Mouse (Mus musculus) midbrain, embryonic 12.5 days (tissue): ENCODE results near the gene Ate1. TPM values are rescaled to one million over a fixed set of nuclear protein-coding genes. Genes with fewer than 3 reads are reported as not detected.
A peak's percentile ranks its signal among the peaks of the same experiment; 100 is the strongest.
"Not testable (repeated sequence)": the region's sequence is repeated elsewhere in the genome, so short reads cannot be mapped to it uniquely, and the experiment has no call there.

Experiments
- ATAC-seq: fragments of 200-750 bp; cut with Nextera tagmentation; 2 replicates; pipeline ENCODE4 v1.8.0; 2017; ENCODE audit warnings: low read depth, moderate TSS enrichment, moderate library complexity; ENCODE audit not compliant: low FRiP score
- H3K27ac ChIP-seq: fragments of 300-500 bp; sonication (generic); replicated peaks from 2 replicates; pipeline ENCODE4 v1.5.1; 2016; ENCODE audit warnings: mild to moderate bottlenecking
- H3K27me3 ChIP-seq: fragments of 300-500 bp; sonication (generic); 2 replicates; pipeline ENCODE4 v1.6.1; 2016; ENCODE audit warnings: mild to moderate bottlenecking
- H3K36me3 ChIP-seq: fragments of 300-500 bp; sonication (generic); 2 replicates; pipeline ENCODE4 v1.6.1; 2016
- H3K4me1 ChIP-seq: fragments of 300-500 bp; sonication (generic); 2 replicates; pipeline ENCODE4 v1.6.1; 2016
- H3K4me2 ChIP-seq: fragments of 300-500 bp; sonication (generic); replicated peaks from 2 replicates; pipeline ENCODE4 v1.6.1; 2016; ENCODE audit warnings: mild to moderate bottlenecking, moderate library complexity
- H3K4me3 ChIP-seq: fragments of 300-500 bp; sonication (generic); 2 replicates; pipeline ENCODE4 v1.5.1; 2016; ENCODE audit warnings: mild to moderate bottlenecking
- H3K9ac ChIP-seq: fragments of 300-500 bp; sonication (generic); replicated peaks from 2 replicates; pipeline ENCODE4 v1.6.1; 2016; ENCODE audit warnings: mild to moderate bottlenecking, moderate library complexity
- H3K9me3 ChIP-seq: fragments of 300-500 bp; sonication (generic); 2 replicates; pipeline ENCODE4 v1.6.1; 2016; ENCODE audit warnings: mild to moderate bottlenecking
- WGBS: fragments of 180-500 bp; shearing (Covaris S2); methylation state at CpG from one replicate; pipeline ENCODE4 v1.1.7; 2016; 5-methylcytosine and 5-hydroxymethylcytosine counted together
- polyA plus RNA-seq: library from polyadenylated mRNA; unstranded; fragments of >200 nt; fragmentation: Nextera tagmentation; extraction: Ambion mirVana; gene quantifications from 2 replicates; pipeline ENCODE4 v1.2.1, GENCODE M21; 2016

Ate1 gene
- polyA plus RNA-seq, 1 experiment from 2014 or later = 68.2 TPM

DNA sequence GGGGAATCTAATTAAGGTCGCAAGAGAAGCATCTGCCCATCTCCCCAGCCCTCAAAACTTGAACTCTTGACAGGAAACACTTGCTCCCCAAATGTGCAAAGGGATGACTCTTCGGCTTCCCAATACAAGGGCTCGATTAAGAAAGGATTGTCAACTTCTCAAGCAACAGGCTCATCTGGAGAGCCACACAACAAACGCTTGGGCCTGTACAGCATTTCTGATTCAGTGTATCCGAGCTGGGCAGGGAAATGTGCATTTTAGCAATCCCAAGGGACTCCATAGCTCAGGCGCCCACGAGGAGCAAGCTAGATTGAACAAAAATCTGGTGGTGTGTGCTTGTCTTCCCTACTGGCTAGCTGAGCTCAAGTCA is 26.2 kb upstream of the Ate1 start:
- Histone ChIP-seq H3K4me3 (peak overlapping the region; percentile 88), H3K4me2 (peak overlapping the region; percentile 89), H3K4me1 (peaks cover 18% of the 10 kb centered on the region), H3K9me3 (no peaks in the 10 kb centered on the region), H3K36me3 (peaks cover 37% of the 10 kb centered on the region), H3K27ac (peak overlapping the region; percentile 99), H3K9ac (peak overlapping the region; percentile 95), H3K27me3 (no peaks in the 10 kb centered on the region)
- no peak for ATAC-seq
- WGBS = 5% methylated on average over 7 of the region's 7 CpGs

DNA sequence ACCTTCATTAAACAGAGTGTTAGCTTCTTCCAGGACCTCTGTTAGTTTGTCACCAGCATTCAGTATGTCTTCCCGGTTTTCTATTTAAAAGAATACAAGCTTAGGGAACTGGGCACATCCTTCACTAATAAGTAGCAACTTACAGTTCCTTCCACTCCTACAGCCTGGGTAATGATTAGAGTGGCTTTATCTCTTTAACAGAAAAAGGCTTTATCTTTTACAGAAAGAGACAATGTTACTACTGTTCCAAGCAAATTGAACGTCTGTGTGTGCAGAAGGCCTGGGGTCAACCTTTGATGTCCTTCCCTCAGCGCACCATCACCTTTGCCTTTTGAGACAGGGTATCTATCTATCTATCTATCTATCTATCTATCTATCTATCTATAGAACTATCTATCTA is 25.7 kb upstream of the Ate1 start:
- Histone ChIP-seq H3K4me1 (peaks cover 18% of the 10 kb centered on the region), H3K4me3 (peak overlapping the region; percentile 88), H3K36me3 (peaks cover 41% of the 10 kb centered on the region), H3K4me2 (peak overlapping the region; percentile 89), H3K9me3 (no peaks in the 10 kb centered on the region), H3K27ac (peak overlapping the region; percentile 99), H3K9ac (peak overlapping the region; percentile 95), H3K27me3 (no peaks in the 10 kb centered on the region)
- no peak for ATAC-seq
- 63% methylated on average over 3 of the region's 3 CpGs for WGBS

DNA sequence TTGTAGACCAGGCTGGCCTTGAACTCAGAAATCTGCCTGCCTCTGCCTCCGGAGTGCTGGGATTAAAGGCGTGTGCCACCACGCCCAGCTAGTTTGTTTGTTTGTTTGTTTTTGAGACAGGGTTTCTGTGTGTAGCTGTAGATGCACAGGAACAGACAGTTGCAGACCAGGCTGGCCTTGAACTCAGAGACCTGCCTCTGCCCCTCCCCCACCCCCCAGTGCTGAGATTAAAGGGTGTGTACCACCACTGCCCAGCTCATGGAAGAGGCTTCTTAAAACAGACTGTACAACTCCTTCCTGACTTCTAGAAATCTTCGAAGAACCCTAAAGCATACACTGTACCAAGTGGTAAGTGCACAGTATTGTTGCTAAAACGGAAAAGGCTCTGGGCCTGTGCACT is 25.2 kb upstream of the Ate1 start:
- no peak for ATAC-seq
- Histone ChIP-seq H3K9ac (peak overlapping the region; percentile 95; the same call in 1 of the 2 replicates), H3K4me3 (no peak overlapping the region), H3K36me3 (peaks cover 44% of the 10 kb centered on the region), H3K4me1 (peaks cover 18% of the 10 kb centered on the region), H3K4me2 (peak overlapping the region; percentile 89), H3K27me3 (no peaks in the 10 kb centered on the region), H3K27ac (no peak overlapping the region), H3K9me3 (no peaks in the 10 kb centered on the region)
- 96% methylated on average over 5 of the region's 5 CpGs for whole genome bisulfite sequencing

DNA sequence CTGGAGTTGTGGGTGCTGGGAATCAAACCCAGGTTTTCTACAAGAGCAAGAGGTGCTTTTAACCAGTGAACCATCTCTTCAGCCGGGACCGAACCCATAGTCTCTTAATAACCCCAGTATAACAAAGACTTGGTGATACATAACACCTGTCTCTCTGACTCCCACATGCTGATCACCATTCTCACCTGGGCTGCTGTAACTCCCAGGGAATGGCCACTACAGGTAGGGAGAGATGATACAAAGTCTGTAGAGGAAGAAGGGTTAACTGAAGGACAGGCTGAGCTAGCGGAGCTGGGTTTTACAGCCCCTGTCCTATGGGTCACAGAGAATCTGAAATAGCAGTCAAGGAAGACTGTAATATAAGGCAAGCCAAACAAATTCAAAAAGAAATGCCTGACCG is 23.0 kb upstream of the Ate1 start:
- Histone ChIP-seq H3K4me1 (peaks cover 18% of the 10 kb centered on the region), H3K27me3 (no peaks in the 10 kb centered on the region), H3K9ac (no peak overlapping the region), H3K9me3 (no peaks in the 10 kb centered on the region), H3K4me2 (no peak overlapping the region), H3K27ac (no peak overlapping the region), H3K36me3 (peaks cover 66% of the 10 kb centered on the region), H3K4me3 (no peak overlapping the region)
- WGBS = 98% methylated on average over 4 of the region's 4 CpGs
- no peak for ATAC-seq

DNA sequence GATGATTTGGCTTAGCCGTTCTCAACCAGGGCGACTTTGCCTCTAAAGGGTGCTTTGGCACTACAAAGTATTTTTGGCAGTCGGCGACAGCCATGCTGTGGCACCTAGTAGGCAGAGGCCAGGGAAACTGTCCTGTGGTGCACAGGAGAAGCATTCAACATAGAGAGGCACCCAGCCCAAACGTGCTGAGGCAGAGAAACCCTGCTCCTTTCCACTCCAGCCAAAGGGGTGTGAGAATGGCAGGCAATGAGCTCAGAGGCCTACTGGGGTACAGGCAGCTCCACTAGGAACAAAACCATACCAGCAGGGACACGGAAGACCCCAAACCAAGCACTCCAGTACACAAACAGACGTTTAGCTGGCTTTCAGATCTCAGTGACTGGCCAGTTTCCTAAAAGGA is 20.0 kb upstream of the Ate1 start:
- H3K4me3 ChIP-seq = no peak overlapping the region

DNA sequence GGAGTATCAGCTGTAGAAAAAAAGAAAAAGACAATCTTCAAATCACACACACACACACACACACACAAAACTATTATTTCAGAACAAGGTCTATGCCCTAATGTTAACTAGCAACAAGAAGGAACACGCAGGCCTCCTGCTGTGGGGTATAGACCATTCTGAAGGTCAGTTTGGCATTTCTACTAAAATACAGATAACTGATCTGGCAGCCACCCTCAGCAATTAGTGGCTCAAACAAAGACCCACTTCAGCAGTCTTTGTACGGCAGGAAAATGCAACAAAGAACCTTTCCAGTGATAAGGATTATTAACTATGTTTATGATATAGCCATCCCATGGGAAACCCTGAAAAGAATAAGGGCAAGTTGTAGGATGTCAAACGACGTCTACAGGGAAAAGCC is 16.9 kb upstream of the Ate1 start:
- Histone ChIP-seq H3K27ac (no peak overlapping the region), H3K9me3 (no peaks in the 10 kb centered on the region), H3K4me3 (no peak overlapping the region), H3K4me2 (no peak overlapping the region), H3K27me3 (no peaks in the 10 kb centered on the region), H3K4me1 (no peaks in the 10 kb centered on the region), H3K36me3 (peaks cover 81% of the 10 kb centered on the region), H3K9ac (no peak overlapping the region)
- 92% methylated on average over 4 of the region's 4 CpGs for WGBS
- ATAC-seq = no peak

More for the DNA sequence above, 20.0 kb upstream of the Ate1 start:
- no peak overlapping the region for H3K9ac ChIP-seq
- ATAC-seq = no peak
- H3K9me3 ChIP-seq = no peaks in the 10 kb centered on the region
- H3K36me3 ChIP-seq = peaks cover 93% of the 10 kb centered on the region
- H3K4me1 ChIP-seq = peaks cover 5% of the 10 kb centered on the region; the same call in 1 of the 2 replicates
- no peak overlapping the region for H3K4me2 ChIP-seq
- no peak overlapping the region for H3K27ac ChIP-seq
- 91% methylated on average over 7 of the region's 7 CpGs for WGBS
- no peaks in the 10 kb centered on the region for H3K27me3 ChIP-seq

DNA sequence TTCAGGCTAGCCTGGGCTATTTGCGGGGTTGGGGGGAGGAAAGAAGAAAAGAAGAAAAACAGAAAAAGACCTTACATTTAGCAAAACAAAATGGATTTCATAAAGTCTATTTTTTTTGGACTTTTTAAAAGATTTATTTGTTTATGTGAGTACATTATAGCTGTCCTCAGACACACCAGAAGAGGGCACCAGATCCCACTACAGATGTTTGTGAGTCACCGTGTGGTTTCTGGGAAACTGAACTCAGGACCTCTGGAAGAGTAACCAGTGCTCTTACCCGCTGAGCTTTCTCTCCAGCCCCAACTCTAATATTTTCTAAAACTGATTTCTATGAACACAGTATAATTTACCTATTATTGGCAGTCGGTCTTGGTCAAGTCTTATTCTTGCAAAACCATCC is 15.0 kb upstream of the Ate1 start:
- Histone ChIP-seq H3K9me3 (no peaks in the 10 kb centered on the region), H3K9ac (no peak overlapping the region), H3K27ac (no peak overlapping the region), H3K4me2 (no peak overlapping the region), H3K36me3 (peaks cover 75% of the 10 kb centered on the region), H3K4me1 (no peaks in the 10 kb centered on the region), H3K4me3 (no peak overlapping the region), H3K27me3 (no peaks in the 10 kb centered on the region)
- ATAC-seq = no peak
- 91% methylated on average over 4 of the region's 4 CpGs for WGBS

DNA sequence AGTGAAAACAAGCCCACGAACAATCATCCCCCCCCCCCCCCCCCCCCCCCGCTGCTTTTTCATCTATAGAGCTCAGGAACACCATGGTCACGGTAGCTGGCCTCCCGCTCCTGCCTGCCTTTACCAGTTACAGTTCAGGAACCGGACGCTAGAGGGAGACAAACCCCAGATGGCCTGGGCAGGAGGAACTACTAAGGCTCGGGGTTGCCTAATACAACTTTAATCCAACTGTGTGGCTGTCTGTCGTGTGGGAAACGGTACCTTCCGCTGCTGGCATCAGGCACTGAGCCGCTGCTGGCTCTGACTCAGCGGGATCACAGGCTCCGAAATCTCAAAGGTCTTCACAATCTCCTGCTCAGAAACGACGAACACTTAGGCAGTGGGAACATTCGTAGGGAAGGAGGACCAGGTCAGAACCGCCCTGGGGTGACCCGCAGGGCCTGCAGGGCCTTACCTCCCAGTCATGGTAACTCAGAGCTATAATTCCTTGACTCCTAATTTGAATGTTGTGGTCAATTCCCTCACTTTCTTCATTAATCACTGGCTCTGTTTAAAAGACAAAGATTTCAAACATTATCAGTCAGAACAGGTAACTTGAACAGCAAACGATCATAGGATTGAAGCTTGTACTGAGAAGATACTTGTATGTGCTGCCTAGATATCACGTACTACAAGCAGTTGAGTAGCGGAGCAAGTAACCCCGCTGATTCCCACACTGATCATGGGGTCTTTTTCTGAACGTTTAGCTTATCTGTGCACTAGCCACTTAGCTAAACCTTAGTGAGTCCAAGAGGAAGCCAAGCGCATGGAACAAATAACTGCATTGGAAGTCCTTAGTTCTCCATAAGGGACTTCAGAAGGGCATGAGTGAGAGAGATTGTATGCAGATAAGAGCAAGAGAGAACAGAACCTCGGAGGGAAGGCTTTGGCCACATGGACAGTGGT is 13.4 kb upstream of the Ate1 start:
- peak; percentile 73 for ATAC-seq
- Histone ChIP-seq H3K9ac (no peak overlapping the region), H3K9me3 (no peaks in the 10 kb centered on the region), H3K36me3 (peaks cover 65% of the 10 kb centered on the region), H3K27me3 (no peaks in the 10 kb centered on the region), H3K4me3 (no peak overlapping the region), H3K4me1 (no peaks in the 10 kb centered on the region), H3K27ac (0 out of 2 replicates have a peak overlapping the region, but pooled peaks have one; percentile 11), H3K4me2 (no peak overlapping the region)
- WGBS = 48% methylated on average over 23 of the region's 25 CpGs

DNA sequence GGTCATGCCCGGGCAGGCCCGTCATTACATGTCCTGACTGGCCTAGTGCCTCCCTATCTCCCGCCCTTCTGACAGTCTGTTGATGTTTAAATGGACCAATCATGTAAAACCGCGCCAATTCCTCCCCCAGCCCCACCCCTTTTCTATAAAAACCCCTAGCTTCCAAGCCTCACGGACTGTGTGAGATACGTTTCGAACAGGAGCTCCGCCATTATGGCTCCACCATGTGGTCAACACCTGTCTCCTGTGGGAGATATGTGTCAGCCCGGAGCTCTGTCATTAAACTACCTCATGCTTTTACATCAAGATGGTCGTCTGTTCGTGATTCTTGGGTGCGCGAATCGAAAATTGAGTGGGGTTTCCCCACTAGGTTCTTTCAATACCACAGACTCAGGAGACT is 11.0 kb upstream of the Ate1 start:
- H3K9ac ChIP-seq, H3K27ac ChIP-seq, H3K9me3 ChIP-seq, H3K4me2 ChIP-seq, H3K4me1 ChIP-seq, ATAC-seq, H3K4me3 ChIP-seq, H3K27me3 ChIP-seq: not testable (repeated sequence)
- peaks cover 42% of the 10 kb centered on the region for H3K36me3 ChIP-seq
- WGBS = 97% methylated on average over 15 of the region's 15 CpGs

DNA sequence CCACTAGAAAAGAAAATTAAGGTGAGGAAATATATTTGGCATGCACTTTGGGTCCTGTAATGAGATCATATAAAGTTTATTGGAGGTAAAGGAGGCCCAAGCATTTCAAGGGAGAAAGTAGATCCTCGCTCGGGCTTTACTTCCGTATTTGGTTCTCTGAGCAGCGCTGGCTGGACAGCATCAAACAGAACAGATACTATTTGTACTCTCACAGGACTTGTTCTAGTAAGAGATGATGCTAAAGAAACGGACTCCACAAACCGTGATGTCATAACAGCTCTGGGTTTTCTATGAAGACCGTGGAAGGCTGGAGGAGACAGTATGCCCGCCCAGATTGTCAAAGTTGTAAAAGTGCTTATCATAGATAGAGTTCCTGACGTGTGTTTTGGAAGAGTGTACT is 7.1 kb upstream of the Ate1 start:
- no peak for ATAC-seq
- H3K4me3 ChIP-seq = no peak overlapping the region
- no peaks in the 10 kb centered on the region for H3K9me3 ChIP-seq
- no peak overlapping the region for H3K27ac ChIP-seq
- WGBS = 90% methylated on average over 9 of the region's 9 CpGs
- no peak overlapping the region for H3K9ac ChIP-seq
- no peak overlapping the region for H3K4me2 ChIP-seq
- H3K27me3 ChIP-seq = no peaks in the 10 kb centered on the region
- H3K36me3 ChIP-seq = peaks cover 18% of the 10 kb centered on the region
- no peaks in the 10 kb centered on the region for H3K4me1 ChIP-seq

DNA sequence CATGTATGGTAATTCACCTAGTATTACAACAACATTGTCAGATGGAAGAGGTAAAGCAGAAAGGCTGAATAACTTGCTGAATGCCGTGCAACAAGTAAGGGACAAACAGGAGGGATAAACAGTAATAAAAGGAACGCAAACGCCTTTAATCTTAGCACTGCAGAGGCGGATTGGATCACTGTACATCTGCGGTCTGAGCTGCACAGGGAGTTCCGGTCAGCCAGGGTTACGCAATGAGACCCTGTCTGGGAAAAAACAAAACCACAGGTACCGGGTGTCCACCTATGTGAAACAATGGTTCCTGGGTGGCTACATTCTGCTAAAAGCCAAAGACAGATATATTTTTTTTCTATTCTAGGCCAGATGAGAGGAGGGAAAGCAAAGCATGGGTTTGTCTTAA is 3.3 kb upstream of the Ate1 start:
- no peak for ATAC-seq
- 94% methylated on average over 8 of the region's 8 CpGs for WGBS
- H3K27ac ChIP-seq = no peak overlapping the region
- H3K9ac ChIP-seq = no peak overlapping the region
- H3K36me3 ChIP-seq = no peaks in the 10 kb centered on the region
- H3K9me3 ChIP-seq = no peaks in the 10 kb centered on the region
- no peak overlapping the region for H3K4me2 ChIP-seq
- no peaks in the 10 kb centered on the region for H3K27me3 ChIP-seq
- no peak overlapping the region for H3K4me3 ChIP-seq
- H3K4me1 ChIP-seq = peaks cover 6% of the 10 kb centered on the region

DNA sequence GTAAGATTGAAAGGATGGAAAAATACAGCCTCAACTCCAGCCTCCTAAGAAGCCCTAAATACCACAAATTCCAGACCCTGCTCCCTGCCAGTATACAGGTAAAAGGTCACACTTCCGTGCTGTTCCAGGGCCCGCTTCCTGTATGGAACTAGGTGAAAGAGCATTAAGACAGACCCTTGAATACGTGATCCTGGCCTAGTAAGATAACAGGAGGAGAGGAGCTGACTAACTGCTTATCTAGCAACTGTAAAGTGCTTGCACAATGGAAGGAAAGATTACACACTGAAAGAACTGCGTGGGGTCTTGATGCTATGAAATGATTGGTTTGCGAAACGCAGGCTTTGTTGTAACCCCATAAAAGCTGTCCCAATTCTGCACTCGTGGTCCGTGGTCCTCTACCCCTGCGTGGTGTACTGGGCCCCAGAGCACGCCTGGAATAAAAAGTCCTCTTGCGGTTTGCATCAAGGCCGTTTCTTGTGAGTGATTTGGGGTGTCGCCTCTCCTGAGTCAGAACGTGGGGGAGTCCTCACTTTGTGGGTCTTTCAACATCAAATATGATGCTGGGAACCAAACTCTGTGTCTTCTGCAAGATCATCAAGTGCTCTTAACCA is 748 bp upstream of the Ate1 start:
- Histone ChIP-seq H3K4me3 (no peak overlapping the region), H3K36me3 (no peaks in the 10 kb centered on the region), H3K27ac (no peak overlapping the region), H3K4me1 (peaks cover 18% of the 10 kb centered on the region), H3K9me3 (no peaks in the 10 kb centered on the region), H3K27me3 (no peaks in the 10 kb centered on the region), H3K4me2 (no peak overlapping the region), H3K9ac (no peak overlapping the region)
- ATAC-seq = no peak
- 92% methylated on average over 14 of the region's 14 CpGs for whole genome bisulfite sequencing
